Mouse (Mus musculus) CH12.LX (cell line): Measurements from ENCODE around the gene Cnot3. TPM values are rescaled to one million over a fixed set of nuclear protein-coding genes. Genes with fewer than 3 reads are reported as not detected.

Experiments
- polyA plus RNA-seq: library from polyadenylated mRNA; unstranded; fragments of >175 nt; gene quantifications from 2 replicates; pipeline ENCODE4 v1.2.1, GENCODE M21; 2012; ENCODE audit warnings: low read depth; ENCODE audit not compliant: insufficient read length
- total RNA-seq, 2 experiments: library from RNA; depleted of rRNA; stranded (reverse); fragments of 300-350 nt in 1 of 2; fragments of >200 nt in 1 of 2; gene quantifications; 2 replicates each; pipeline ENCODE4 v1.2.3; 2012 to 2014

The Cnot3 gene
- total and polyA plus RNA-seq, 3 experiments, result 10.5 to 68.3 (median 21.1) TPM

Other genes starting within 250 kb of the Cnot3 start
- 0.13 TPM in 1 of 2 replicates, not detected in the other for gene Cacng6, start 221.1 kb upstream of the Cnot3 start, total RNA-seq (2012; rRNA removed)
- not detected in 2 replicates for gene Cacng6, start 221.1 kb upstream of the Cnot3 start, total RNA-seq (2014; rRNA removed)
- gene Cacng6, start 221.1 kb upstream of the Cnot3 start, polyA plus RNA-seq, result 0.19 TPM in 1 of 2 replicates, not detected in the other
- not detected in 2 replicates for gene Tarm1, start 142.6 kb upstream of the Cnot3 start, total RNA-seq (2012; rRNA removed)
- not detected in 2 replicates for gene Tarm1, start 142.6 kb upstream of the Cnot3 start, total RNA-seq (2014; rRNA removed)
- gene Tarm1, start 142.6 kb upstream of the Cnot3 start, polyA plus RNA-seq, result 0.44 and 1.3 TPM in 2 replicates
- gene Oscar, start 29.1 kb upstream of the Cnot3 start, total RNA-seq (2012; rRNA removed), result not detected in 2 replicates
- gene Oscar, start 29.1 kb upstream of the Cnot3 start, total RNA-seq (2014; rRNA removed), result not detected in 2 replicates
- 0.39 and 0.45 TPM in 2 replicates for gene Oscar, start 29.1 kb upstream of the Cnot3 start, polyA plus RNA-seq
- gene Ndufa3, start 27.9 kb upstream of the Cnot3 start, total RNA-seq (2012; rRNA removed), result 261 and 292 TPM in 2 replicates
- gene Ndufa3, start 27.9 kb upstream of the Cnot3 start, total RNA-seq (2014; rRNA removed), result 50.6 and 58.9 TPM in 2 replicates
- 297 and 307 TPM in 2 replicates for gene Ndufa3, start 27.9 kb upstream of the Cnot3 start, polyA plus RNA-seq
- gene Tfpt, start 15.3 kb upstream of the Cnot3 start, total RNA-seq (2012; rRNA removed), result 28.8 and 33.2 TPM in 2 replicates
- gene Tfpt, start 15.3 kb upstream of the Cnot3 start, total RNA-seq (2014; rRNA removed), result 15.1 and 15.9 TPM in 2 replicates
- 38.6 and 44.0 TPM in 2 replicates for gene Tfpt, start 15.3 kb upstream of the Cnot3 start, polyA plus RNA-seq
- gene Prpf31, start 15.3 kb upstream of the Cnot3 start, total RNA-seq (2012; rRNA removed), result 99.2 and 125 TPM in 2 replicates
- gene Prpf31, start 15.3 kb upstream of the Cnot3 start, total RNA-seq (2014; rRNA removed), result 117 and 119 TPM in 2 replicates
- gene Prpf31, start 15.3 kb upstream of the Cnot3 start, polyA plus RNA-seq, result 171 and 204 TPM in 2 replicates
- 6.7 and 8.1 TPM in 2 replicates for gene Leng1, start 20.6 kb downstream of the Cnot3 start, total RNA-seq (2012; rRNA removed)
- 5.4 and 5.8 TPM in 2 replicates for gene Leng1, start 20.6 kb downstream of the Cnot3 start, total RNA-seq (2014; rRNA removed)
- gene Leng1, start 20.6 kb downstream of the Cnot3 start, polyA plus RNA-seq, result 8.5 and 9.9 TPM in 2 replicates
- gene Tmc4, start 32.3 kb downstream of the Cnot3 start, total RNA-seq (2012; rRNA removed), result 1.8 and 1.9 TPM in 2 replicates
- gene Tmc4, start 32.3 kb downstream of the Cnot3 start, total RNA-seq (2014; rRNA removed), result 0.56 and 1.9 TPM in 2 replicates
- 4.0 and 4.6 TPM in 2 replicates for gene Tmc4, start 32.3 kb downstream of the Cnot3 start, polyA plus RNA-seq
- gene Tsen34, start 47.6 kb downstream of the Cnot3 start, total RNA-seq (2012; rRNA removed), result 39.0 and 40.2 TPM in 2 replicates
- 26.9 and 34.8 TPM in 2 replicates for gene Tsen34, start 47.6 kb downstream of the Cnot3 start, total RNA-seq (2014; rRNA removed)
- gene Tsen34, start 47.6 kb downstream of the Cnot3 start, polyA plus RNA-seq, result 23.1 and 24.3 TPM in 2 replicates
- gene Mboat7, start 48.3 kb downstream of the Cnot3 start, total RNA-seq (2012; rRNA removed), result 21.7 and 22.3 TPM in 2 replicates
- 18.4 and 19.4 TPM in 2 replicates for gene Mboat7, start 48.3 kb downstream of the Cnot3 start, total RNA-seq (2014; rRNA removed)
- gene Mboat7, start 48.3 kb downstream of the Cnot3 start, polyA plus RNA-seq, result 36.4 and 41.2 TPM in 2 replicates
- 3,983 and 4,060 TPM in 2 replicates for gene Rps9, start 58.7 kb downstream of the Cnot3 start, total RNA-seq (2012; rRNA removed)
- 5,460 and 5,555 TPM in 2 replicates for gene Rps9, start 58.7 kb downstream of the Cnot3 start, total RNA-seq (2014; rRNA removed)
- 2,959 and 3,329 TPM in 2 replicates for gene Rps9, start 58.7 kb downstream of the Cnot3 start, polyA plus RNA-seq
- 1.7 and 2.8 TPM in 2 replicates for gene Pirb, start 75.1 kb downstream of the Cnot3 start, total RNA-seq (2012; rRNA removed)
- gene Pirb, start 75.1 kb downstream of the Cnot3 start, total RNA-seq (2014; rRNA removed), result 4.2 and 5.0 TPM in 2 replicates
- 9.0 and 10.7 TPM in 2 replicates for gene Pirb, start 75.1 kb downstream of the Cnot3 start, polyA plus RNA-seq
- 0.08 and 0.13 TPM in 2 replicates for gene Gm15448, start 180.4 kb downstream of the Cnot3 start, total RNA-seq (2012; rRNA removed)
- 0.30 and 0.54 TPM in 2 replicates for gene Gm15448, start 180.4 kb downstream of the Cnot3 start, total RNA-seq (2014; rRNA removed)
- gene Gm15448, start 180.4 kb downstream of the Cnot3 start, polyA plus RNA-seq, result 0.65 and 0.84 TPM in 2 replicates
- gene Pira2, start 199.8 kb downstream of the Cnot3 start, total RNA-seq (2012; rRNA removed), result 2.3 and 2.6 TPM in 2 replicates
- 8.0 and 9.5 TPM in 2 replicates for gene Pira2, start 199.8 kb downstream of the Cnot3 start, total RNA-seq (2014; rRNA removed)
- gene Pira2, start 199.8 kb downstream of the Cnot3 start, polyA plus RNA-seq, result 9.6 and 10.9 TPM in 2 replicates